Mouse (Mus musculus) MEL (cell line): ENCODE measurements around the gene Teddm1a. TPM values are rescaled to one million over a fixed set of nuclear protein-coding genes. Genes with fewer than 3 reads are reported as not detected.

Experiments
- DNase-seq: peaks from one replicate; pipeline ENCODE4 v3.0.0; 2011; ENCODE audit warnings: low read depth, low spot score
- H3K27ac ChIP-seq: 2 replicates; pipeline ENCODE4 v1.5.1; 2012; ENCODE audit warnings: low read depth, mild to moderate bottlenecking, control low read depth, low read length, moderate library complexity; ENCODE audit not compliant: control insufficient read depth
- H3K27me3 ChIP-seq, 2 experiments: fragments of 150-350 bp in 1 of 2; sonication (generic) in 1 of 2; 2 replicates each; pipeline ENCODE4 v1.6.1; 2012; ENCODE audit warnings: low read length in 2 of 2, mild to moderate bottlenecking in 2 of 2, improper control_type of control experiment in 1 of 2, moderate library complexity in 1 of 2; ENCODE audit not compliant: insufficient read depth in 2 of 2, control insufficient read depth in 1 of 2
- H3K36me3 ChIP-seq, 2 experiments: 2 replicates each; pipeline ENCODE4 v1.6.1; 2012 to 2014; ENCODE audit warnings: low read length in 2 of 2, improper control_type of control experiment in 1 of 2, inconsistent platforms in 1 of 2, mild to moderate bottlenecking in 1 of 2; ENCODE audit not compliant: insufficient read depth in 2 of 2, control insufficient read depth in 1 of 2
- H3K4me1 ChIP-seq, 2 experiments: fragments of 150-350 bp in 1 of 2; sonication (generic) in 1 of 2; 2 replicates each; pipeline ENCODE4 v1.6.1; 2012; ENCODE audit warnings: low read length in 2 of 2, improper control_type of control experiment in 1 of 2, mild to moderate bottlenecking in 1 of 2; ENCODE audit not compliant: insufficient read depth in 2 of 2, control insufficient read depth in 1 of 2
- H3K4me3 ChIP-seq, 2 experiments: fragments of 150-350 bp in 1 of 2; sonication (generic) in 1 of 2; 2 replicates each; pipeline ENCODE4 v1.5.1; 2012; ENCODE audit warnings: low read depth in 2 of 2, low read length in 2 of 2, mild to moderate bottlenecking in 2 of 2, moderate library complexity in 2 of 2, control low read depth in 1 of 2, improper control_type of control experiment in 1 of 2; ENCODE audit not compliant: control insufficient read depth in 1 of 2, insufficient read depth in 1 of 2
- H3K79me2 ChIP-seq: 2 replicates; pipeline ENCODE4 v1.6.1; 2012; ENCODE audit warnings: mild to moderate bottlenecking, low read length, moderate library complexity; ENCODE audit not compliant: control insufficient read depth, poor library complexity, insufficient read depth
- H3K9ac ChIP-seq: 2 replicates; pipeline ENCODE4 v1.6.1; 2012; ENCODE audit warnings: low read depth, mild to moderate bottlenecking, control low read depth, low read length, moderate library complexity; ENCODE audit not compliant: control insufficient read depth, poor library complexity, severe bottlenecking
- H3K9me3 ChIP-seq: fragments of 150-350 bp; sonication (generic); replicated peaks from 2 replicates; pipeline ENCODE4 v1.6.1; 2012; ENCODE audit warnings: mild to moderate bottlenecking, low read length, improper control_type of control experiment, moderate library complexity; ENCODE audit not compliant: insufficient read depth
- CHD2 ChIP-seq: IDR thresholded peaks from 2 replicates; pipeline ENCODE4 v1.6.1; 2011; ENCODE audit warnings: low read length, improper control_type of control experiment
- E2F4 ChIP-seq: IDR thresholded peaks from 2 replicates; pipeline ENCODE4 v1.6.1; 2011; ENCODE audit warnings: low read depth, low read length, improper control_type of control experiment, borderline replicate concordance
- ELF1 ChIP-seq: IDR thresholded peaks from 2 replicates; pipeline ENCODE4 v1.6.1; 2014; ENCODE audit warnings: low read depth, mild to moderate bottlenecking, inconsistent platforms, low read length, improper control_type of control experiment, moderate library complexity
- ETS1 ChIP-seq: IDR thresholded peaks from 2 replicates; pipeline ENCODE4 v1.6.1; 2012; ENCODE audit warnings: low read depth, mild to moderate bottlenecking, inconsistent platforms, low read length, improper control_type of control experiment, moderate library complexity
- GABPA ChIP-seq: IDR thresholded peaks from 2 replicates; pipeline ENCODE4 v1.6.1; 2012; ENCODE audit warnings: low read depth, mild to moderate bottlenecking, inconsistent platforms, low read length, improper control_type of control experiment, moderate library complexity
- GATA1 ChIP-seq: IDR thresholded peaks from 2 replicates; pipeline ENCODE4 v1.6.1; 2011; ENCODE audit warnings: low read depth, low read length, improper control_type of control experiment
- JUND ChIP-seq: IDR thresholded peaks from 2 replicates; pipeline ENCODE4 v1.6.1; 2011; ENCODE audit warnings: low read depth, mild to moderate bottlenecking, improper control_type of control experiment, low read length
- MAFK ChIP-seq: IDR thresholded peaks from 2 replicates; pipeline ENCODE4 v1.6.1; 2011; ENCODE audit warnings: low read depth, mild to moderate bottlenecking, low read length, improper control_type of control experiment, borderline replicate concordance
- MAX ChIP-seq: IDR thresholded peaks from 2 replicates; pipeline ENCODE4 v1.6.1; 2011; ENCODE audit warnings: low read length, improper control_type of control experiment
- MEF2A ChIP-seq: IDR thresholded peaks from 2 replicates; pipeline ENCODE4 v1.6.1; 2014; ENCODE audit warnings: low read depth, mild to moderate bottlenecking, inconsistent platforms, low read length, improper control_type of control experiment; ENCODE audit not compliant: poor library complexity, insufficient replicate concordance, severe bottlenecking; ENCODE audit errors: extremely low read depth
- MYB ChIP-seq: IDR thresholded peaks from 2 replicates; pipeline ENCODE4 v1.6.1; 2011; ENCODE audit warnings: mild to moderate bottlenecking, low read depth, low read length, improper control_type of control experiment
- NELFE ChIP-seq: IDR thresholded peaks from 2 replicates; pipeline ENCODE4 v1.6.1; 2011; ENCODE audit warnings: low read depth, low read length, improper control_type of control experiment
- POLR2AphosphoS2 ChIP-seq: IDR thresholded peaks from 2 replicates; pipeline ENCODE4 v1.6.1; 2011; ENCODE audit warnings: low read length, improper control_type of control experiment
- RAD21 ChIP-seq: IDR thresholded peaks from 2 replicates; pipeline ENCODE4 v1.6.1; 2011; ENCODE audit warnings: mild to moderate bottlenecking, low read depth, low read length, improper control_type of control experiment
- SMC3 ChIP-seq: IDR thresholded peaks from 2 replicates; pipeline ENCODE4 v1.6.1; 2011; ENCODE audit warnings: low read depth, low read length, improper control_type of control experiment
- TBP ChIP-seq: IDR thresholded peaks from 2 replicates; pipeline ENCODE4 v1.8.0; 2011; ENCODE audit warnings: low read depth, low read length, improper control_type of control experiment
- USF2 ChIP-seq, 2 experiments: IDR thresholded peaks; 2 replicates each; pipeline ENCODE4 v1.6.1; 2011 to 2012; ENCODE audit warnings: improper control_type of control experiment in 2 of 2, low read length in 2 of 2, borderline replicate concordance in 1 of 2, inconsistent platforms in 1 of 2, low read depth in 1 of 2, mild to moderate bottlenecking in 1 of 2; ENCODE audit not compliant: insufficient read depth in 1 of 2
- ZC3H11A ChIP-seq: IDR thresholded peaks from 2 replicates; pipeline ENCODE4 v1.6.1; 2012; ENCODE audit warnings: low read depth, mild to moderate bottlenecking, inconsistent platforms, low read length, improper control_type of control experiment
- ZKSCAN1 ChIP-seq: IDR thresholded peaks from 2 replicates; pipeline ENCODE4 v1.6.1; 2012; ENCODE audit warnings: low read depth, mild to moderate bottlenecking, inconsistent platforms, low read length, improper control_type of control experiment, moderate library complexity
- polyA plus RNA-seq, 2 experiments: library from polyadenylated mRNA; stranded (reverse) in 1 of 2; unstranded in 1 of 2; fragments of >175 nt in 1 of 2; fragments of >200 nt in 1 of 2; gene quantifications; 2 replicates each; pipeline versions ENCODE4 v1.2.1 to v1.2.4; 2012; ENCODE audit warnings: low replicate concordance in 2 of 2, low read depth in 1 of 2; ENCODE audit not compliant: insufficient read length in 2 of 2, insufficient read depth in 1 of 2, missing spikeins in 1 of 2
- total RNA-seq: library from RNA; depleted of rRNA; stranded (reverse); fragments of 300-350 nt; gene quantifications from 2 replicates; pipeline ENCODE4 v1.2.3, GENCODE M21; 2012

Teddm1a gene
- total and polyA plus RNA-seq, 3 experiments, result not detected

GRCm38 (mm10) chr1:153893746-153894145 lies 2.2 kb downstream of the Teddm1a start:
- Histone ChIP-seq H3K9me3 (no peaks in the 10 kb centered on the region), H3K4me3 (no peak overlapping the region), H3K79me2 (no peaks in the 10 kb centered on the region), H3K27ac (no peak overlapping the region), H3K36me3 (no peaks in the 10 kb centered on the region), H3K27me3 (no peaks in the 10 kb centered on the region; a peak in 1 of 4 replicates), H3K9ac (no peak overlapping the region), H3K4me1 (no peaks in the 10 kb centered on the region)
- TF ChIP-seq MEF2A, result no peak
- TF ChIP-seq MAX, result no peak
- TF ChIP-seq ZC3H11A, result no peak
- TF ChIP-seq ZKSCAN1, result no peak
- no peak for TF ChIP-seq RAD21
- TF ChIP-seq GATA1, result no peak
- no peak for TF ChIP-seq MAFK
- TF ChIP-seq JUND, result no peak
- no peak for DNase-seq

DNA sequence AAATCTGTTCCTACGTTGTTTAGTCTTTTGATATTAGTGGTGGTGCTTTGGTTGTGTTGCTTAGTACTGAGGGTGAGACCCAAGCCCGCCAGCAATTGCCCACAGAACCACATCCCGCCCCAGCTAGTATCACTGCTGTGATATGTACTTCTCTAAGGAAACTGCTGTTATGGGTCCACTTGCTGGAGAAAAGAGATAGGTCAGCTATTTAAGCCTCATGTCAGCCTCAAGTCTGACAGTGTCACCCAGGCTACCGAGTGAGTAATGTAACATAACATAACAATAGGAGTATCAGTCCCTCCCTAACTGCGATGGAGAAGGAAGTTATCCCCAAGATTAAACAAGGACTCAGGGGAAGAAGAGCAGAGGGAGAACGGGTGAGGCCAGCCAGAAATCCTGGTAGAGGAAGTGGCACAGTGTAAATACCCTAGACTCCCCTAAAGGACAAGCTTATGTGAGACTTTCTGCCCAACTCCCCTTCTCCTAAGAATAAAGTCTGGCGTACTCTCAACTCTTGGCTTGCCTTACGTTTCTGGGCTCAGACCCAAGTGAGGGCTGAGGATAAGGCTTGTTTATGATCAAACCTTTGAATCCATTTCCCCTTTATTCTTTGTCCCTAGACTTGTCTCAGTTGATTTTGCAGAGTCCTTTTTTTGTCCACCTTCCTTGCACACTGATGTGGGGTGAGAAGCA lies 2.8 kb downstream of the Teddm1a start:
- Histone ChIP-seq H3K4me1 (peaks cover 0 to 4% of the 10 kb centered on the region in 2 experiments; a peak in 1 of 4 replicates), H3K9me3 (no peaks in the 10 kb centered on the region), H3K27ac (no peak overlapping the region), H3K27me3 (no peaks in the 10 kb centered on the region; a peak in 1 of 4 replicates), H3K36me3 (peaks cover 0 to 2% of the 10 kb centered on the region in 2 experiments; a peak in 1 of 4 replicates), H3K79me2 (no peaks in the 10 kb centered on the region), H3K9ac (no peak overlapping the region), H3K4me3 (no peak overlapping the region)
- peak; percentile 22 for DNase-seq
- TF ChIP-seq CHD2 (no peak), E2F4 (no peak), SMC3 (no peak), ZKSCAN1 (no peak), GABPA (no peak), ETS1 (no peak), ELF1 (no peak), TBP (no peak), MAFK (no peak), RAD21 (no peak), USF2 (IDR thresholded peaks at IDR 0.05; ENCODE audit: borderline replicate concordance in 1 of 2, insufficient read depth in 1 of 2, low read depth in 1 of 2, low read length in 2 of 2) (no peak), NELFE (no peak), POLR2AphosphoS2 (no peak), MYB (no peak)
